Mouse (Mus musculus): Measurements from ENCODE around the gene Fry.

Gene Fry

GRCm38 (mm10) chr5:150216066-150216465, 97.6 kb downstream of the Fry start:
- CTCF ChIA-PET = interaction anchor here (1.1 kb wide), 1 partner anchor 10 kb away, joined by 7 read pairs; no protein-coding TSS in a partner anchor

GRCm38 (mm10) chr5:150219457-150219856, 101.0 kb downstream of the Fry start:
- CTCF ChIA-PET = no interaction called here

- CTCF ChIA-PET = interaction anchor here (0.6 kb wide), 1 partner anchor 171 kb away, joined by 4 read pairs; no protein-coding TSS in a partner anchor
Measured at GRCm38 (mm10) chr5:150220333-150220732, 101.9 kb downstream of the Fry start.

- CTCF ChIA-PET = no interaction called here
Measured at GRCm38 (mm10) chr5:150221806-150222205, 103.4 kb downstream of the Fry start.

GRCm38 (mm10) chr5:150223546-150224239, 105.2 kb downstream of the Fry start:
- CTCF ChIA-PET = no interaction called here

- CTCF ChIA-PET = interaction anchor here (0.7 kb wide), 1 partner anchor 139 kb away, joined by 3 read pairs; no protein-coding TSS in a partner anchor
Measured at GRCm38 (mm10) chr5:150229086-150229485, 110.6 kb downstream of the Fry start.

- CTCF ChIA-PET = interaction anchor here (0.6 to 0.7 kb wide), 3 partner anchors 65 to 138 kb away, joined by 3 to 17 read pairs (median 7); no protein-coding TSS in a partner anchor
Measured at GRCm38 (mm10) chr5:150229776-150230175, 111.3 kb downstream of the Fry start.

GRCm38 (mm10) chr5:150232159-150233150, 114.0 kb downstream of the Fry start:
- CTCF ChIA-PET = no interaction called here

- CTCF ChIA-PET = no interaction called here
Measured at GRCm38 (mm10) chr5:150233154-150233886, 114.9 kb downstream of the Fry start.

GRCm38 (mm10) chr5:150235931-150236330, 117.5 kb downstream of the Fry start:
- CTCF ChIA-PET = interaction anchor here (0.7 to 0.8 kb wide), 2 partner anchors 8 to 51 kb away, joined by 3 to 4 read pairs; no protein-coding TSS in a partner anchor

GRCm38 (mm10) chr5:150236597-150236996, 118.2 kb downstream of the Fry start:
- CTCF ChIA-PET = interaction anchor here (0.7 kb wide), 1 partner anchor 9 kb away, joined by 4 read pairs; no protein-coding TSS in a partner anchor

- CTCF ChIA-PET = no interaction called here
Measured at GRCm38 (mm10) chr5:150241638-150242037, 123.2 kb downstream of the Fry start.

GRCm38 (mm10) chr5:150246737-150247136, 128.3 kb downstream of the Fry start:
- CTCF ChIA-PET = interaction anchor here (0.6 kb wide), 1 partner anchor 664 kb away, joined by 3 read pairs; no protein-coding TSS in a partner anchor

GRCm38 (mm10) chr5:150257764-150258163, 139.3 kb downstream of the Fry start:
- CTCF ChIA-PET = no interaction called here

- CTCF ChIA-PET = interaction anchor here (0.6 kb wide), 1 partner anchor 72 kb away, joined by 3 read pairs; no protein-coding TSS in a partner anchor
Measured at GRCm38 (mm10) chr5:150259191-150260053, 141.0 kb downstream of the Fry start.

- CTCF ChIA-PET = interaction anchor here (0.6 kb wide), 1 partner anchor 72 kb away, joined by 3 read pairs; no protein-coding TSS in a partner anchor
Measured at GRCm38 (mm10) chr5:150260054-150260386, 141.6 kb downstream of the Fry start.

- CTCF ChIA-PET = no interaction called here
Measured at GRCm38 (mm10) chr5:150261361-150261760, 142.9 kb downstream of the Fry start.

GRCm38 (mm10) chr5:150262046-150262716, 143.7 kb downstream of the Fry start:
- CTCF ChIA-PET = interaction anchor here (0.7 kb wide), 1 partner anchor 104 kb away, joined by 3 read pairs; no protein-coding TSS in a partner anchor

GRCm38 (mm10) chr5:150262717-150263103, 144.3 kb downstream of the Fry start:
- CTCF ChIA-PET = interaction anchor here (0.7 kb wide), 1 partner anchor 104 kb away, joined by 3 read pairs; no protein-coding TSS in a partner anchor

GRCm38 (mm10) chr5:150263162-150263561, 144.7 kb downstream of the Fry start:
- CTCF ChIA-PET = interaction anchor here (0.7 kb wide), 1 partner anchor 104 kb away, joined by 3 read pairs; no protein-coding TSS in a partner anchor

Measured in spleen, embryonic (tissue).